Mouse (Mus musculus) heart, postnatal 4 days (tissue): ENCODE measurements around the gene Pnck. TPM values are rescaled to one million over a fixed set of nuclear protein-coding genes. Genes with fewer than 3 reads are reported as not detected.

Experiments
- DNase-seq: peaks from one replicate; pipeline ENCODE4 v3.0.0; 2021
- total RNA-seq, 2 experiments: library from RNA; stranded (reverse); gene quantifications; 2 replicates each; pipeline ENCODE4 v1.2.3; 2021

The Pnck gene
- total RNA-seq, 2 experiments from 2014 or later, result 10.4 to 12.7 TPM

DNA sequence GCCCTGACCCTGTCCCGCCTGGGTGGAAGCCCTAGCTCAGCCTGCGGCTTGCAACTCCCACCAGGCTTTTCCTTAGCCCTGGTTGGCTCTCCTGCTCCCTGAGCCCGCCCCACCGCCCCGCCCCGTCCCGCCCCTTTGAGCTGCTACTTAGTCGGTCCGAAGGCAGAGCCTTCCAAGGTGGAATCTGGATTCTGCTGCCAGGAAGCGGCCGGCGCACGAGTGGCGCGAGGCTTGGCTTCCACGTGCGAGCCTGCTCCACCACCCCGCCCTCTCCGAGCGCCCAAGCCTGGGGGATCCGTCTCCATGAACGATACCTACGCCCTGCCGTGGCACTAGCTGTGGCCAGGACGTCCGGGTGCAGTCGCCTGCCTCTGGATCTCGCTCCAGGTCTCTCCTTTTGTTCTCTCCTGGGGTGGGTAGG is 20.7 kb downstream of the Pnck start, which contains the start of gene Dusp9:
Gene Dusp9 (plus strand): TSS at position 165 of the 421 bp plus-strand sequence.
- DNase-seq, result peak; percentile 33

DNA sequence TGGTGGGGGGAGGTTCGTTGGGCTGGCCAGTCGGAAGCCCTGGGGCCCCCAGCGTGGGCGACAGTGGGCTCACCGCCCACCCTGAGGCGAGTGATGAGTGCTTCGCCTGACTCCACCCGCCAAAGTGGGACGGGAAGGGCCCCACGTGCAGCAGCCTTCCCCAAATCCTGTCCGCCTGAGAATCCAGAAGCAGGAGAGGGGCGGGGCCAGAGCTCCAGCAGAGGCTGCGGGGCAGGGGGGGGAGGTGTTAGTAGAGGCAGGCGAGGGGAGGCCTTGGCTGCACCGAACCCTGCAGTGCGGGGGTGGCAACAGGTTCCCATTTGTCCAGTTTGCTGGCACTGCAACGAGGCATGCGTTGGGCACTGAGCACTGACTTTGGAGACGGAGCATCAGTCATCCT is 22.5 kb downstream of the Pnck start:
- DNase-seq, result no peak

DNA sequence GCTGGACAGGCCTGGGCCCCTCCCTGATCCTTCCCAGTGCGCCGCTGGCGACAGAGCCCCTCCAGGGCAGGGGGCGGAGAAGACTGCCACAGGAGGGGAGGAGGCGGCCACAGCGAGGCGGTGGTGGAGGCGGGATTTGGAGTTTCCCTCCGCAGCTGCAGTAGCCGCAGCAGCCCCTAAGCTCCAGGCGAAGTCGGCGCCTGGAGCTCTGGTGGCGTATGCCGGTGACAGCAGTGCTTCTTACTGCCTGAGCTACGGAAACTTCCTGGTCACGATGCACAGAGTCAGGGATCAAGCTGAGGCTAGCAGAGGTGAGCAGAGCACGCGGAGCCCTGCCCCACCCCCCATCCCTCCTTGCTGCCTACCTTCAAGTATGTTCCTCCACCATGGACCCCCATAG is 24.5 kb downstream of the Pnck start:
- DNase-seq, result no peak

DNA sequence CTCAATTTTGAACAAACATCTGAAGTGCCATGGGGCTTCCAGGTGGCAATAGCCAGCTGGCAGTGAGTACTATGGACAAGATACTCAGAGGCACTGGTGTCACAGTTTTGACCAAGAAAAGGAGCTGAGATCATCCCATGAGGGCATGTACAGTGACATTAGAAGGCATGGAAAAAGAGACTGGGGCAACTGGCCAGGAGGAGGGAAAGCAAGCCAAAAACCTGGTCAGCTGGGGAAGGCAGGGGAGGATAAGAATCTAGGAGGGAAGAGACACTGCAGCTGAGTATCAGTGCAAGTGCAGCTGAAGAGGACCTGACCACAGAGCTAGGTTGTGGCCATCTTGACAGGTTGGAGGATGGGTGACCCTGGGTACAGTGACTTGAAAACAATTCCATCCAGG is 32.9 kb downstream of the Pnck start:
- no peak for DNase-seq

DNA sequence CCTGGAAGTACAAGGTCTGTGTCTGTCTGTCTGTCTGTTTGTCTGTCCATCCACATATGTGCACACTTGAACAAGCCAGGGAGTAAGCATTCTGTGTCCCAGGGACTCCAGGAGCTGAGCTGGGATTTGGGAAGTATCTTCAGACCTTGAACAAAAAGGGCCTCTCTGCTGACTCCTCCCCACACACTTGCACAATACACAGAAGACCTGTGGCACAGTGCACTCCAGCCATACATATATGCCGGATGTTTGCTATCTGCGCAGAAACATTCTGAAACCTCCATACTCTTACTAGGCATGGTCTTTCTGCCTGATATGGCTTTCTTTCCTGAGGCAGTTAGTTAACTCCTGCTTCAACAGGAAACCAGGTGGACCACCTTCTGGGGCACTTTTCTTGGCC is 40.0 kb downstream of the Pnck start:
- DNase-seq, result no peak

DNA sequence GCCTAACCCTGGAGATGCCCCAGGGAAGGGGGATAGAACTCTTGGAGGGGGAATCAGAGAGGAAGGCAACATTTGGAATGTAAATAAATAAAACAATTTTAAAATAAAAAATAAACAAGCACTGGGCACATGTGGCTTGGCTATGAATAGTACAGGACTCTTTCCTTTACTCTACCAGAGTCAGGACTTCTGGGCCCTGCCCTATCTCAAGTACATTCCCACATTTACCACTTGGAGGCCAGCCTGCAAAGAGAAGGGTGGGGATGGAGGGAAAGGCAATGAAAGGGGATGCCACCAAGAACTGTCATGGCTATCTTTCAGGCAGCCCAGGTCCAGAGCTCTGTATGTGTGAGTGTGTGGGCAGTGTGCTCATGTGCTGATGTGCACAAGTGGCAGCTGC is 40.5 kb downstream of the Pnck start:
- DNase-seq, result no peak

DNA sequence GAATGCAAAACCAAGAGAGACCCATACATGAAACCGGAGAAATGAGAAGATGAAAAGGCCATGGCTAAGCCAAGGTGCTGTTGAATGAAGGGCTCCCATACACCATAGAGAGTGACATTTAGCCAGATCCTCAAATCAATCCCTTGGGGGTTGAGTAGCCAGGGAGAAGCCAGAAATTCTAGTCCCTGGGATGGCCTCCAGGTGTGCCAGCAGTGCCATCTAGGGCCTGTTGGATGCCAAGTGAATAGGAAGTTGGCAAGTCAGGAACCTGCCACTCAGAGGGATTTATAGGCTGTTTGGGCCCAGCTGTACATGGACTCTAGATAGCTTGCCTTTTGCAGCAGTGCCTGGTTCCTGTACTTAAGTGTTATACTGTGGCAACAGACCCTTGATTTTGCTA is 44.0 kb downstream of the Pnck start:
- no peak for DNase-seq

DNA sequence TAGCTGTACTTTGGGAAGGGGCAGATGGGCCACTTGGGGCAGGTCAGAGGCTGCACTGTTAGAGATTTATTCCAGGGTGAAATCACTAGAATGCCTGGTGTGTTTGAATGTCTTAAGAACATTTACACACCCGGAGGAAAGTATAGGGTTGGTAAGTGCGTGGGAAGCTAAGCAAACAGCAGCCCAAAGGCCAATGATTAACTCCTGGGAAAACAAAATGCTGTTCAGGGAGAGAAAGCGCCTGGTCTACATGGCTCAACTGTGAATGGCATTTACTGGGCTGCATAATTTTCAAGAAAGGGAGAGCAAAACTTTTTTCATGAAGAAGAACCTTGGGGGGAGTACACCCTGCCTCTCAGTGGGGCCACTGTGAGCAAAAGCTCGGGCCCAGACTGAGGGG is 46.3 kb downstream of the Pnck start:
- no peak for DNase-seq

Other genes starting within 250 kb of the Pnck start
- gene Zfp92, start 249.0 kb downstream of the Pnck start, total RNA-seq, result not detected
- not detected for gene Trex2, start 224.8 kb downstream of the Pnck start, total RNA-seq
- 10 to 100 TPM; 27.4 to 27.7 TPM for gene Haus7, start 201.1 kb downstream of the Pnck start, total RNA-seq
- 100 to 1,000 TPM; 286 to 313 TPM for gene Bgn, start 176.5 kb downstream of the Pnck start, total RNA-seq
- gene Atp2b3, start 157.0 kb downstream of the Pnck start, total RNA-seq, result under 1 TPM; 0.12 to 0.32 TPM
- gene Dusp9, start 20.7 kb downstream of the Pnck start, total RNA-seq, result under 1 TPM; 0.18 to 0.19 TPM
- 100 to 1,000 TPM; 120 TPM for gene Slc6a8, start 13.0 kb upstream of the Pnck start, total RNA-seq
- gene Bcap31, start 56.1 kb upstream of the Pnck start, total RNA-seq, result 10 to 100 TPM; 94.0 to 99.8 TPM
- 10 to 100 TPM; 20.4 to 20.7 TPM for gene Abcd1, start 56.5 kb upstream of the Pnck start, total RNA-seq
- gene Plxnb3, start 97.0 kb upstream of the Pnck start, total RNA-seq, result under 1 TPM; 0.54 to 0.67 TPM
- 10 to 100 TPM; 49.2 to 50.9 TPM for gene Srpk3, start 114.3 kb upstream of the Pnck start, total RNA-seq
- gene Idh3g, start 126.8 kb upstream of the Pnck start, total RNA-seq, result 100 to 1,000 TPM; 401 to 448 TPM
- gene Ssr4, start 126.9 kb upstream of the Pnck start, total RNA-seq, result 100 to 1,000 TPM; 107 to 109 TPM
- 1 to 10 TPM; 3.2 to 3.4 TPM for gene Pdzd4, start 164.9 kb upstream of the Pnck start, total RNA-seq
- not detected for gene Avpr2, start 232.0 kb upstream of the Pnck start, total RNA-seq
- gene L1cam, start 236.0 kb upstream of the Pnck start, total RNA-seq, result 1 to 10 TPM; 1.4 to 1.6 TPM